Mouse (Mus musculus): ENCODE results near the gene Ackr3.

Gene Ackr3

DNA sequence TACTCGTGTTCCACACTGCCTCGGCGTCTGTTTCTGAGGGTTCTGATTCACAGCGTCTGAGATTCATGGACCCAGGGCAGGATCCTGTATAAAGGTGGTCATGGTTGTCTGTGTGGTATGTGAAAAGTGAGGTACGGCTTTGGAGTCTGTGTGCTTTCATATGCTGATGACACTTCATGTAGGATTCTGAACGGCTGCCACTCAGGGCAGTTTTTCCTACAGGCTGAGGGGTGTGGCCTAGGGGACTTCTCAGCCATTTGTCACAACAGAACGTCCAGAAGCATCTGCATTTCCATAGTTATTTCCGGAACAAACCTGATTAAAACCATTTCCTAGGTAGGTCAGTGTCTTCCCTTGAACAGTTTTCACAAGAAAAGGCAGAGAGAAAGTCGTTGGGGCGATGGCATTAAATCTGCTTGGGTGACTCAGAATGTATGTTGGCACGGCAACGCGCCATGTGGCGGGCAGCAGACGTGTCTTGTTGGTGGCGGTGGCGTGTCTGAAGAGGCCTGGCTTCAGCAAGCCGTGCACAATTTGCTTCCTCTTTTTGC is 18.1 kb downstream of the Ackr3 start:
- in situ Hi-C loops (cut with MboI; ENCODE audit: low pct_unique_long_range_greater_than_20kb in 1 of 2, low sequenced_read_pairs in 2 of 2, unreplicated experiment in 1 of 2): no loop called here

DNA sequence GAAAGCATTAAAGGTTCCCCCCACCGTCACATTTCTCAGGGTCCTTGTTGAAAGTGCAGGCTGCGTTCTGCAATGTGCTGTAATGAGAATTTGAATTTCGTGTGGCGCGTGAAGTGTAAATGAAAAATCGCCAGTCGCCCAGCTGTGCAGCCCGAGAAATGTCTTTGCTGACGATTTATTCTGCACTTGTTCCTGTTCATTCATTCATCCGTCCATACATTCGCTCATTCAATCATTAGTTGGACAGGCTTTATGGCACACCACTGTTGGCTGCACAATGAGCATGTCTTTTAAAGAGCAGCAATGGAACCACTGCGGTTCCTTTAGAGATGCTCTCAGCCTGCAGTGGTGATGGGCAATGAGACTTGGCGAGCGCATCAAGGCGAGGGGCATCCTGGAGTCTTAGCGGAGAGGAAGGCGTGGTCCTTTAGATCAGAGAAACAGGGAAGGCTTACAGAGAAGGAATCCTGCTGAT is 18.7 kb downstream of the Ackr3 start:
- in situ Hi-C loops (cut with MboI; ENCODE audit: low pct_unique_long_range_greater_than_20kb in 1 of 2, low sequenced_read_pairs in 2 of 2, unreplicated experiment in 1 of 2): no loop called here

DNA sequence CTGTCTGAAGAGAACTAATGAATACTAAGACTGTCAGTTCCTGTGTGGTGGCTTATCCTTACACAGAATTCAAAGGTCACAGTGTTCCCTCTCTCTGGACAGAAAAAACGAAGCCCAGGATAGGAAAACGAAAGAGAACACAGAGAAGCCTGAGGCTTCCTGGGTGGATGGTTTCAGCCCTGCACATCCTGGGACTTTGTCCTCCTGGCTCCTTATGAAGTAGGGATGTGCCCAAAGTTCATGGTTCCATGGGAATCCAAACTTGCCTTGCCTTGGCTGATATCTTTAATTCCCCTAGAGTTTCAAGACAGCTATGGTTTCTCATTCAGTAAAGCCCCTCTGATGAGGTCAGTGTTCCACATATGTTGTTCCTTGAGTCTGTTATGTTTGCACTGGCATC is 19.2 kb downstream of the Ackr3 start:
- in situ Hi-C loops (cut with MboI; ENCODE audit: low pct_unique_long_range_greater_than_20kb in 1 of 2, low sequenced_read_pairs in 2 of 2, unreplicated experiment in 1 of 2): no loop called here

DNA sequence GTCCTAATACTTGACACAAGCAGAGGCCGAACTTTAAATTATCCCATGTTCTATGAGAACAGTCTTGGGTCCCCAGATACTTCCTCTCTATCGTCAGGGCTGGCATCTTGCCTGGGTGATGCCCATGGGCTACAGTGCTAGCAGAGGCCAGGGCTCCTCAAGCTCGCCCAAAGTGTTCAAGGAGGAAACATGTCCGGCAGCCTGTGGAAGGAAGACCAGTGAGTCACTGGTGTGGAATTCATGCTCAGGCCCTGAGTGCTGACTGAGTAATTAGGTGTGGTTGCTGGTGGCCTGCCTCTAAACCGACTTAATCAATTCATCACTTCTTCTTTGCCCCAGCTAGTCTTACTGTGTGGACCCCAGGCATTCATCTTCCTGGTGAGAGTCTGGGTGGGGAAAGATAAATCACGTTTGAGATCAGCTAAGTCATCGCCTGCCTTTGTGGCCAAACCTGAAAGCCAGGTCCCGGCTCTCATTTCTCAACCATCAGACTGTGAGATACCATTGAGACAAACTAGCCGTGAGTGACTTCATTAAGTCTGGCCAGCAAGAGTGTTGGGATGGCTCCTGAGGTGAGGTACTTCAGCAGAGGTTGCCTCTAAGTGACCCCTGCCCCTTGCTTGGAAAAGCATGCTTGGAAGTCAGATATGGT is 21.9 kb downstream of the Ackr3 start:
- in situ Hi-C loops (cut with MboI; ENCODE audit: low pct_unique_long_range_greater_than_20kb in 1 of 2, low sequenced_read_pairs in 2 of 2, unreplicated experiment in 1 of 2): no loop called here

DNA sequence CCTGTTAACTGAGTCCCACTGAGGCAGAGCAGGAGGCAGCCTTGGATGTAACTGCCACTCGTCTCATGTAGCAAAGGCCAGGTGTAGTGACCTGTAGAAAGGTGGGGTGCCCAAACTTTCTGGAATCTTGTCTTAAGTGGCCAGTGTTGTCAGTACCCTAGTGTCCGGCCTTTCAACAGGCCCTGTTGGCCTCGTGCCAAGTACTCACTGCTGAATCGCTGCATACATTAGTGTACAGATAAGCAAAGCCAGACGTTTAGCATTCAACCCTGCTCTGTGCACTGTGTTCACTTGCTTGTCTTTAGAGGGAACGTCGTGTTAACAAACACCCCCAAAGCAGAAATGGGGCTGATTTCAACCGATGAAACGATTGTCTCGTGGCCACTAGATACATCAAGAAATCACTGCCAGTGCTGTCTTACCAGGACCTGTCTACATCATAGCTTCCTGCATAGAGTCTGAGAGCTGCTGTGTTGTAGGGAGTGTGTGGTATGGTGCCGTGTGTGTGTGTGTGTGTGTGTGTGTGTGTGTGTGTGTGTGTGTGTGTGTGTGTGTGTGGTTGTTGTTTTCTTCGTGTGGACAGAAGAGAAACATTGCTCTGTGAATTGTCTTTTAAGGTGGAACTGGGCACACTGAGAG is 24.0 kb downstream of the Ackr3 start:
- in situ Hi-C loops (cut with MboI; ENCODE audit: low pct_unique_long_range_greater_than_20kb in 1 of 2, low sequenced_read_pairs in 2 of 2, unreplicated experiment in 1 of 2): no loop called here

DNA sequence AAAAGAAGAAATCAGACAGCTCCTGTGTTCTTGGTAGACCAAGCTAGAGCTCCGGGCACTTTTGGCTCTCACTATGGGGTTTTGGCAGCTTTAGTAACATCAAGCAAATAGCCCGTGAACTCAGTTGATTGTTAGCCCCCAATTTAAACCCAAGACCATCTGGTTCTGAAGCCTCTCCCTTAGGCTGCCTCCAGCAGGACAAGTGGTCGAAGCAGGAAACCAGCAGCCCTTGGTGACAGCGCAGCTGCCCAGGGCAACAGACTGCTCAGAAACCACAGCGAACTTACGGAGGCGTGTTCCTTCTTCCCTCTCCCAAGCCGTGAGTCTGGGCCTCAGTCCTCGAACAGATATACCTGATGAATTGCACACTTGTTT is 24.5 kb downstream of the Ackr3 start:
- in situ Hi-C loops (cut with MboI; ENCODE audit: low pct_unique_long_range_greater_than_20kb in 1 of 2, low sequenced_read_pairs in 2 of 2, unreplicated experiment in 1 of 2): no loop called here

DNA sequence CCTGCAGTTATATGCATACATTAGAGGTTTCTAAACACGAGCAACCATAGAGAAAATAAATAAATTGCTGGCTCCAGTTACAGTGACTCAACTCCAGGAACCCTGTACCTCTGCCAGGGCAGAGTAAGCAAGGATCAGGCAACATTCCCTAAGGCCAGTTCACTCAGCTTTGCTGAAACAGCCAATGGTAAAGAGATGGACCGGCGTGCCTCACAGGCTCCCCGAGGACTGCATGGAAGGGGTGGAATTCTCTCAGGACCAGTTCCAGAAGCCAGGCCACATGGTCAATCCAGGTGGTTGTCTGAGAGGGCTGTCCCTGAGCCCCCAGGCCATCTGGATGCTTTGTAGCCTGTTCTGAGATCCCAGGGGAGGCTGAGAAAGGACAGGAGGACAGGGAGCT is 26.8 kb downstream of the Ackr3 start:
- in situ Hi-C loops (cut with MboI; ENCODE audit: low pct_unique_long_range_greater_than_20kb in 1 of 2, low sequenced_read_pairs in 2 of 2, unreplicated experiment in 1 of 2): no loop called here

DNA sequence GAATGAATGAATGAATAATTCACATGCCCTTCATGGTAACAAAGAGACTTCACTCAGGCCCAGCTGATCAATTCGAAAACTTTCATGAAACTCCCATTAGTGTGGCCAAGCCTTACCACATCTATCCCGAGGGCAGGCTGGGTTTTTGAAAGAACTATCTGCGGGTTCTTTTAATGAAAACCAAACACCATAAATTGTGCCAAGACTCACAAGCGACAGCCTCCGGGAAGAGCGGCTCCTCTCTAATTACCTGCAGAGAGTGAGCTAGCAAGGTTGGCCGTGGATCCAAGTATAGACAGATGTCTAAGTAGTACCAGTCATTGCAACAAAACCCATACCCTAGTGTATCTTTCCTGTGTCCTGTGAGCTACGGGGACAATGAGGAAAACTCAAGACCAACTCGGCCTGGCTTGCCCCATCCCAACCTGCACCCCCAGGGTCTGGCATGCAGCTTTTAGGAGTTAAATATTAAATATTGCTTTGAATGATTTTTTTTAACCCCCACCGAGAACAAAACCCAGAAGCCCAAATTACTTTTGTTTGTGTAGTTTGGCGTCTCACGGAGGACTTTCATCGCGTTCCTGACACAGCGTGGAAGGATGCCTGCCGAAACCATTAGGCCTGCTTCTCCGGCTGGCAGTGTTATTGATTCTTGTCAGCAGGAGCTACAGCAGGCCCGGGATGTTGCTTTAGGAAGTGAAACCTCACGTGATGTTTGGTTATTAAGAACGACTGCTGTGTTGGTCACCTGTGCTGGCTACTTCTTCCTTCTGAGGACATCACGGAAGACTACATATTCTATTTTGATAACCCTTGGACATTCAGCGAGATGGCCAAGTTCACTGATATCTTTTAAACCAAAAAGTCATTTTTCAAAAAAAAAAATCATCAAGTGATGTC is 28.1 kb downstream of the Ackr3 start:
- in situ Hi-C loops (cut with MboI; ENCODE audit: low pct_unique_long_range_greater_than_20kb in 1 of 2, low sequenced_read_pairs in 2 of 2, unreplicated experiment in 1 of 2): no loop called here

DNA sequence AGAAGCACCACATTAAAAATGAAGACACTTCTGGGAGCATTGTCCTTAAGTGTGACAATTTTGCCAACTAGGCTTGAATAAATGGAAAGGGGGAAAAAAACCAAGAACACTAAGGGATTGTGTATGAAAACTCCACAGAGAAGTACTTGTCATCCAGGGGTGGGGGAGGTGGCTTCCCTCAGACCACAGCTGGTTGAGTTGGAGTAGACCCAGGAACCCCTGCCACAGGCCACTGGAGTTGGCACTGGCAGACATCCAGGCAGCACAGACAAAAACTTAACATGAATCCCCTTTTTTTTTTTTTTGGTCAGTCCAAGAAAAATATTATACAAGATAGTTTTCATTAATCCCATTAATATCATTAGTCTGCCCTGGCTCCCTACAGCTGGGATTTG is 28.7 kb downstream of the Ackr3 start:
- in situ Hi-C loops (cut with MboI; ENCODE audit: low pct_unique_long_range_greater_than_20kb in 1 of 2, low sequenced_read_pairs in 2 of 2, unreplicated experiment in 1 of 2): no loop called here

DNA sequence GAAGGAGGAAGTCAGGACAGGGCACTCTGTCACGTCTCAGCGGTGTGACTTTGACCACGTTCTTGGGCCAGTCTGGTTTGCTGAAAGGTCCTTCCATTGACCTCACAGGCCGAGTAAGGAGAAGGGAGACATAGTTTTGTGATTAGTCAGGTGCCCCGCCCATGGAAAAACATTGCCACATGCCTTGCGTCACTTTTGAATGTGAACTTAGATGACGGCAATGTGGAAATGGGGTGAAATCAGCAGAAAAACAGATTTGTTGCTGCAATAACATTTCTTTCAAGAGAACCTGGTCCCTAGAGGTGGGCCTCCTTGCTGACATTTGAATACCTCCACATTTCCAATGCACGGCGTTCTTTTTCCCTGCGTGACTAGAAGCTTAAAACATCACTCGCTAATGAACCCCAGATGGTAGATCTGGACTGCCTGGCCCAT is 30.9 kb downstream of the Ackr3 start:
- in situ Hi-C loops (cut with MboI; ENCODE audit: low pct_unique_long_range_greater_than_20kb in 1 of 2, low sequenced_read_pairs in 2 of 2, unreplicated experiment in 1 of 2): no loop called here

DNA sequence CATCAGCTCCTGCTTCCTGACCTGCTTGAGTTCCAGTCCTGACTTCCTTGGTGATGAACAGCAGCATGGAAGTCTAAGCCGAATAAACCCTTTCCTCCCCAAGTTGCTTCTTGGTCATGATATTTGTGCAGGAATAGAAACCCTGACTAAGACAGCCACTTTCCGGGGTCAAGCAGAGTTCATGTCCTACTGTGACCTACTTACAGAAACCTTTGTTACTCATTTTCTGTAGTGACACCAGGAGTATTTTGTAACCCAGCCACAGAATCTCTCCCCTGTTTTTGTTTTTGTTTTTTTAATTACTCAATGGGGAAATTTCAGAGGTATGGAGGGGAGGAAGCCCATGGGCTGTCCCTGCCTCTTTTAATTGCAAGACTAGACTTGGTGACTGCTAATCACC is 32.9 kb downstream of the Ackr3 start:
- in situ Hi-C loops (cut with MboI; ENCODE audit: low pct_unique_long_range_greater_than_20kb in 1 of 2, low sequenced_read_pairs in 2 of 2, unreplicated experiment in 1 of 2): no loop called here

DNA sequence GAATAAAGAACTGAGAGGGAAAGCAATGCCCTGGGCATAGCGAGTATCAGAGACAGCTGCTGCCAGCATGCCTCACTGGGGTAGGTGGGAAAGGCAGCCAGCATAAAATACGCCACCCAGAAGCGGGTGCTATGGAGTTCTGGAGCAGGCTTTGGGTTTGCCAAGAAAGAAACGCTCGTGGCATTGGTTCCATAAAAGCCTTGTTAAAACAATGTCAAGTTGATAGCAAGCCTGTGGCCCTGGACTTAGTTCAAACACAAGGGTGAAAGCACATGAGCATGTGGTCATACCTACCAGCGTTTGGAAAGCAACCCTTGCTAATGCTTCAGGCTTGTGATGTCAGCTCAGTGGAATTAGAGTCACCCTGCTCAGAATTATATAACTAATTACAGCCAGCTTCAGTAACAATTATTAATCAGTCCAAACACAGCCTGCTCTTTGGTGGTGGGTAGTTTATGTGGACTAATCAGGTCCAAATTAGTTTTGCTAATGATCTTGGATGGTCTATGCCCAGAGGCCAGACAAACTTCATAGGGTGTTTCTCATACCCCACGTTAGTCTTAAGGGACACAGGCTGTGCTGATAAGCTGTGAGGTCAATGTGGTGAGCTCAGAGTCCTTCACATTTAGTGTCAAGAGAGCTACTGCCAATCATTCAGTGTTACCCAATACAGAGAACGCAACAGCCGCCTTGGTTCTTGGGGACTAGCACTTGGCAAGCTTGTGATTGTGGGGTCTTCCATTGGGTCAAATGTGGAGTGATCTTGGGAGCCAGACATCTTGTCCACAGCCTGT is 34.5 kb downstream of the Ackr3 start:
- in situ Hi-C loops (cut with MboI; ENCODE audit: low pct_unique_long_range_greater_than_20kb in 1 of 2, low sequenced_read_pairs in 2 of 2, unreplicated experiment in 1 of 2): no loop called here

DNA sequence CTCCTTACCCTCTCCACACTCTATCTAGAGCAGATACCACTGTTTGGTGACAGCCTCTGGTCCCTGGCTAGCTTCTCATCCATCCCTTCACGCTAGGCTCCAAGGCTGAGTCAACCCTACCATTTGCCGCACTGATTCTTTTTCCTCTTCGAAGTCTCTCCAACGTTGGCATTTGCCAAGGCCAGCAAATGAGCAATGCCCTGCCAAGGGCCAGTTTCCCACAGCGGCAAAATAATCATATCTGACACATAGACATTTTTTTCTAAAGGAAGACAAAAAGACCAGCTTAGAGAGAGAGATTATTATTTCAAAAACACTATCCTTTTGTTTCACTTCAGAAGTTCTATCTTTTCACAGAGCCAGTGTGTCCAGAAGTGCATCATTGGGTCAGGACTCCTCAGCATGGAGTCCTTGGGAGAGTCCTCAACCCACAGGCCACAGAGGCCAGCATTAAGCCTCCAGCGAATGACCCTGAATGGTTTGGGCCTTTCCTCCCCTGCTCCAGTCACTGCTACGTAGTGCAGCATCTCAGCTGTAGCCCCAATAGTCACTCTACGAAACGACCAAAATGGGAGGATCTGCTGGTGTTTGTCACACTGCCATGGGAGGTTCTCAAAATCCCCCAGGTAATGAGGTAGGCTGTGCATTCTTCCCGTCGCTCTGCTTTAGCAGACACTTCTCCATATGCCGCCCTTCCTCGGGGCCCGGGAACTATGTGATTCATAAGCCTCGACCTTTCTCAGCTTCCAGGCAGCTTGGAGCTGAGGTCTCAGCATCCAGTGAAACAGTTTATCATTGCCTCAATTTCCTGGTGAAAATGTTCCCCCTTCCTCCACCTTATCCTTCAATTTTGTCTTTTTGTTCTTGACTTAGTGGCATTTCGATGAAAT is 35.8 kb downstream of the Ackr3 start:
- in situ Hi-C loops (cut with MboI; ENCODE audit: low pct_unique_long_range_greater_than_20kb in 1 of 2, low sequenced_read_pairs in 2 of 2, unreplicated experiment in 1 of 2): no loop called here

DNA sequence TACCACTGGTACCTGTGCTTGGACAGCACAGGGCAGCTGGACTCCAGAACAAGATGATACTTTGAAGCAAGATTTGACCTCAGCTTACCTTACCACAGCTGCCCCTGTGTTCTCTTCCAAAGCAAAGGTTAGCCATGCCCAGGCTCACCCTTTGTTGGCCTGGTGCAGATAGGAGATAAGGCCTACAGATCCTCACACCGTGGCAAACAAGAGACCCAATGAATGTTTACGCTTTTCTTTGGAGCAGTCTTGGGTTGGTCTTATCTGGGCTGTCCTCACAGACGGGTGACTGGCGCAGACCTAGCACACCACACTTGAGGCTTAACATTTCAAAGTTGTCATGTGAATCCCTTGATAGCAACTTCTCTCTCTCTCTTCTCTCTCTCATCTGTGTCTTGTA is 36.5 kb downstream of the Ackr3 start:
- in situ Hi-C loops (cut with MboI; ENCODE audit: low pct_unique_long_range_greater_than_20kb in 1 of 2, low sequenced_read_pairs in 2 of 2, unreplicated experiment in 1 of 2): no loop called here

DNA sequence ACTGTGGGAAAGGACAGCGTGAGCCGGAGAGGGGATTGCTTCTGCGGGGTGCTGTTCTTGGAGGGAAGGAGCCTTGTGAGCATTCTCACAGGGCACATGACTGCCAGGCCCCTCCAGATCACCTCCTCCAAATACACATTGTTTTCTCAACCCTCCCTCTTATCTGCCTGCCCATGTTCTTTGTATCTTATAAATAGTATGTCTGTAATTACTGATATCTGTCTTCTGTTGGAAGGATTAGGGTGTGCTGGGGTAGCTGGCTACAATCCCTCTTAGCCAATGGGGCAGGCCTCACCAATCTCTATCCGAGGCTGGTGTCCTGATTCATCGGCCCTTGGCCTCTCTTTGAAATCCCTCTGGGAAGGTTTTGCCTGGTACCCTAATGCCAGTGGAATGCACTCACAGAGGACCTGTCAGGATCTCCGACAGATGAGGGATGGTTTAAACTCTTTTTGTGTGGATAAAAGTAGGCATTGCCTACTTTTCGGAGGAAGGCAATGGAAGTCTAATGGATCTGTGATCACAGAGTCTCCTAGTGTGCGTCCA is 38.7 kb downstream of the Ackr3 start:
- in situ Hi-C loops (cut with MboI; ENCODE audit: low pct_unique_long_range_greater_than_20kb in 1 of 2, low sequenced_read_pairs in 2 of 2, unreplicated experiment in 1 of 2): no loop called here

DNA sequence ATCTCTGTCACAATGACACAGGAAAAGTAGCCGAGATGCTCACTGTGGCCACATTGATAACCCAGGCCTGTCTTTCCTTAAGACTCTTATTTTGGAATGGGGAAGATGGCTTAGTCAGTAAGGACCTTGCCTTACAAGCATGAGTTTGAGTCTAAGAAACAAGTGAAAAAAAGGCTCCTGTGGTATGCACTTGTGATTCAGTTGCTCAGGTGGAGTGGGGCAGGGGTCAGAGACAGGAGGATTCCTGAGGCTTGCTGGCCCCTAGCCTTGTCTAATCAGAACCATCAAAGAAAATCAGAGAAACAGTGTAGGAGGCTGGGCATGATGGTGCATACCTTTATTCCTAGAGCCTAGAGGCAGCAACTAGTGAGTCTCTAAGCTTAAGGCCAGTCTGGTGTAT is 40.8 kb downstream of the Ackr3 start:
- in situ Hi-C loops (cut with MboI; ENCODE audit: low pct_unique_long_range_greater_than_20kb in 1 of 2, low sequenced_read_pairs in 2 of 2, unreplicated experiment in 1 of 2): no loop called here

DNA sequence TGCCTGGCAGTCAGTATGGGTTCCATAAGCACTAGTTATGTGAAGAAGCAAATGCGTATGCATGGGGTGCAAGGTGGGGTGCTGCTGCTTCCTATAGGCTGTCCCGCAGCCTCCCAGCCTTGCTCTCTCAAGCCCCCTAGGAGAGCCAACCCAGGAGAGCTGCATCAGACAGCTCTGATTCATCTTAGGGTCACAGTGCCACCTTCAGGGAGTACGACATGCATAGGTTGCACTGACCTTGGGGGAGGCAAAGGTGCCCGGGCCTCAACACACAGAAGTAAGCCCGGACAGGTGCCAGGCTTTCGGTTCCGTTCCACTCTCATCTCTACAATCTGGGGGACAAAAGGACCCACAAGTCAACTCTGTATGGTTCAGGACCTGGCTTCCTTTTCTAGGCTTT is 41.8 kb downstream of the Ackr3 start:
- in situ Hi-C loops (cut with MboI; ENCODE audit: low pct_unique_long_range_greater_than_20kb in 1 of 2, low sequenced_read_pairs in 2 of 2, unreplicated experiment in 1 of 2): no loop called here
